Mouse (Mus musculus): Measurements from ENCODE around the gene A530032D15Rik. TPM values are rescaled to one million over a fixed set of nuclear protein-coding genes. Genes with fewer than 3 reads are reported as not detected.
"Not testable (repeated sequence)": the region's sequence is repeated elsewhere in the genome, so short reads cannot be mapped to it uniquely, and the experiment has no call there.

The A530032D15Rik gene
- polyA plus RNA-seq, 1 experiment from 2014 or later, result not detected

DNA sequence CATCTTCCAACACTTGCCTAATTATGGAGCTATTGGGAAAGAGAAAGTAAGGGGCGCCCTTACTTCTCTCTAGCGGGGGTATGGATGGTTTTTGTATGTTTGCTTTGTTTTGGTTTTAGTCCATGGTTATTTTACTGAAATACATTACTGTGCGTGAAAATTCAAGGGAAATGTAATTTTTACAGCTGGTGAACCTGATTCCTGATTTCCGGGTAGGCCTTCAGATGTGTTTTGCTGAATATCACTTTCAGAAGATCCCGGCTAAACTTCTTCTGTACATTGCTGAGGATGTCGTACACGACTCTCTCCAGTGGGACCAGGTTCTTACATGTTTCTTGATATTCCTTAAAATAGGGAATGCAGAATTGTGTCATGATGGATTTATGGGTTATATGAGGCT lies 2.6 kb upstream of the A530032D15Rik start:
- H3K27me3 ChIP-seq (ENCODE audit: control insufficient read depth, insufficient read depth, low read length); H3K9ac ChIP-seq (replicated peaks; ENCODE audit: low read length); H3K36me3 ChIP-seq (ENCODE audit: control insufficient read depth, insufficient read depth, low read length); H3K4me3 ChIP-seq (replicated peaks; ENCODE audit: low read depth, low read length); H3K27ac ChIP-seq (replicated peaks; ENCODE audit: low read depth, low read length); H3K4me2 ChIP-seq (ENCODE audit: low read length); H3K9me3 ChIP-seq (ENCODE audit: control insufficient read depth, low read length); DNase-seq; H3K4me1 ChIP-seq (ENCODE audit: control insufficient read depth, insufficient read depth, low read length): not testable (repeated sequence)
- ATAC-seq (ENCODE audit: low FRiP score, low TSS enrichment), result peak; percentile 60; the same call in 1 of the 2 replicates
- 83% methylated on average over 7 of the region's 7 CpGs for WGBS

DNA sequence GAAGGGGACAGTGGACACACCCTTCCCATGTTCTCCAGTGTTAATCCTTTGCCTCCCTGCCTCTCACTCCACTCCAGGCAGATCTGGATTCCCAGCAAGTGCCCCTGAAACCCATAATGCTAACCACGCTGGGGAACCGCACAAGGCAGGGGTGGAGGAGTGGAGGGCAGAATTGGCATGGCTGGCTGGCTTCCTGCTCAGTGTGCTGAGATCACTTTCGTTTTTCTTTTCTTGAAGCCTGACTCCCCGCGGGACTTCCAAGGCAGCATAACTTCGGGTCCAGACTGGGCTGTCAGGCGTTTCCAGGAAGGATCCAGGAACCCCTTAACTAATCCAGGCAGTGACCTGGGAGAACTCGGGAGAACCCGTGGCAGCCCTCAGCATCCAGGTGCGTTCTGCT lies 1.9 kb upstream of the A530032D15Rik start:
- not testable (repeated sequence) for H3K27ac ChIP-seq (replicated peaks; ENCODE audit: low read depth, low read length); H3K9ac ChIP-seq (replicated peaks; ENCODE audit: low read length); H3K9me3 ChIP-seq (ENCODE audit: control insufficient read depth, low read length); DNase-seq; H3K4me1 ChIP-seq (ENCODE audit: control insufficient read depth, insufficient read depth, low read length); H3K36me3 ChIP-seq (ENCODE audit: control insufficient read depth, insufficient read depth, low read length); H3K27me3 ChIP-seq (ENCODE audit: control insufficient read depth, insufficient read depth, low read length); H3K4me3 ChIP-seq (replicated peaks; ENCODE audit: low read depth, low read length); H3K4me2 ChIP-seq (ENCODE audit: low read length); ATAC-seq (ENCODE audit: low FRiP score, low TSS enrichment)
- WGBS, result 75% methylated on average over 9 of the region's 10 CpGs

- not testable (repeated sequence) for H3K4me3 ChIP-seq (replicated peaks; ENCODE audit: low read depth, low read length); H3K36me3 ChIP-seq (ENCODE audit: control insufficient read depth, insufficient read depth, low read length); ATAC-seq (ENCODE audit: low FRiP score, low TSS enrichment); H3K9me3 ChIP-seq (ENCODE audit: control insufficient read depth, low read length); H3K27me3 ChIP-seq (ENCODE audit: control insufficient read depth, insufficient read depth, low read length); H3K27ac ChIP-seq (replicated peaks; ENCODE audit: low read depth, low read length); DNase-seq; H3K4me2 ChIP-seq (ENCODE audit: low read length); H3K4me1 ChIP-seq (ENCODE audit: control insufficient read depth, insufficient read depth, low read length); H3K9ac ChIP-seq (replicated peaks; ENCODE audit: low read length)
- 70% methylated on average over 2 of the region's 3 CpGs for WGBS
These were observed 1.2 kb upstream of the A530032D15Rik start for GRCm38 (mm10) chr1:85110876-85111275.

GRCm38 (mm10) chr1:85106013-85106412 lies 3.6 kb downstream of the A530032D15Rik start:
- H3K9me3 ChIP-seq (ENCODE audit: control insufficient read depth, low read length); H3K4me2 ChIP-seq (ENCODE audit: low read length); H3K27me3 ChIP-seq (ENCODE audit: control insufficient read depth, insufficient read depth, low read length); H3K4me3 ChIP-seq (replicated peaks; ENCODE audit: low read depth, low read length); H3K9ac ChIP-seq (replicated peaks; ENCODE audit: low read length); DNase-seq; ATAC-seq (ENCODE audit: low FRiP score, low TSS enrichment); H3K4me1 ChIP-seq (ENCODE audit: control insufficient read depth, insufficient read depth, low read length); H3K27ac ChIP-seq (replicated peaks; ENCODE audit: low read depth, low read length); H3K36me3 ChIP-seq (ENCODE audit: control insufficient read depth, insufficient read depth, low read length): not testable (repeated sequence)
- 73% methylated on average over 5 of the region's 6 CpGs for WGBS

DNA sequence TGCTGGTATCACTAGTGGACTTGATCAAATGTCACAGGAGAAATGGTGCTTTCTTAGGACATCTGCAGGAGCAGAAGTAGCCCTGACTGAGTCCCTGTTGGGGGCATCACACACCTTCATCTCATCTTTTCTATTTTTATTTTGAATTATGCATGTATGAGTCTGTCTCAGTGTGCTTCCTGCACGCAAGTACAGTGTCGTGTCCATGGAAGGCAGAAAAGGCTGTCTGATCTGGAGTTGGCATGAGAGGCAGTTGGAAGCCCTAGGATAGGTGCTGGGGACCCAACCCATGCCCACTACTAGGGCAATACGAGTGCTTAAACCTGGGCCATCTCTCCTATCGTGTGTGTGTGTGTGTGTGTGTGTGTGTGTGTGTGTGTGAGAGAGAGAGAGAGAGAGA lies 4.3 kb downstream of the A530032D15Rik start:
- ATAC-seq (ENCODE audit: low FRiP score, low TSS enrichment); H3K4me1 ChIP-seq (ENCODE audit: control insufficient read depth, insufficient read depth, low read length); H3K27ac ChIP-seq (replicated peaks; ENCODE audit: low read depth, low read length); H3K4me2 ChIP-seq (ENCODE audit: low read length); H3K4me3 ChIP-seq (replicated peaks; ENCODE audit: low read depth, low read length); H3K27me3 ChIP-seq (ENCODE audit: control insufficient read depth, insufficient read depth, low read length); DNase-seq; H3K36me3 ChIP-seq (ENCODE audit: control insufficient read depth, insufficient read depth, low read length); H3K9ac ChIP-seq (replicated peaks; ENCODE audit: low read length); H3K9me3 ChIP-seq (ENCODE audit: control insufficient read depth, low read length): not testable (repeated sequence)
- 81% methylated on average over 4 of the region's 4 CpGs for WGBS

DNA sequence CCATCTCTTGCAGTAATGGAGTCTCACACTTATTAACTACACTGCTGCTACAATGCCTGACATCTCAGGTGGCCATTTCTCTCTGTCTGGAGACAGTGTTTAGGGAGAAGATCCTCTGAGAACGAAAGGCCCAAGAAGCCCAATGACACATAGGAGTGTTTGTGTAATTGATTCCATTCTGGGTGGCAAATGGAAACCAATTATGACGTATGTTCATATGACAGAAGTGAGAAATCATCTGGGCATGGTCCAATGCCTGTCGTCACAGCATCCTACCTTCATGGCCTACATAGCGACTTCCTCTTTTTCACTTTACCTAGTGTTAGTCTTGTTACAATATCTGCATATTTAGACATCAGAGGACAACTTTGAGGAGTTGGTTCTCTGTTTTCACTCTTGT lies 7.9 kb downstream of the A530032D15Rik start:
- not testable (repeated sequence) for H3K4me3 ChIP-seq (replicated peaks; ENCODE audit: low read depth, low read length)

DNA sequence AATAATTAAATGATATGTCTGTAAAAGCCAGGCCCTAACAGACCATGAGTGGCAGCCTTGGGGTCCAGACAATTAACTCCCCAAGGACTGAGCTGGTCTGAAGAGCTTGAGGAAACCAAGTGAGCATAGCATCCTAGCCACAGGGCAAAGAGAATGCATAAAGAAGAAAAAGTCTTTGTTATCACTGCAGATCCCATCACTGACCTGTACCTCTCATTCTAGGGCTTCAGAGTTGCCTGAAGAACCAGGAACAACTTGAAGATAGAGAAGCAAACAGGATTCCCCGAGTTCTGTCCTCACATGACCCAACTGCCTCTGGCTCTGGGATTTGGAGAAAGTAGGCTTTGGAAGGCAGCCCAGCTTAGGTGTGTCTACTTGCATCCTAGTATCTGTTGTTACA lies 9.8 kb downstream of the A530032D15Rik start, which contains the start of gene Gm10553:
Gene Gm10553, plus strand, starts transcription at position 301 of the 400 bp plus-strand sequence.
- H3K4me3 ChIP-seq (replicated peaks; ENCODE audit: low read depth, low read length); ATAC-seq (ENCODE audit: low FRiP score, low TSS enrichment); H3K27me3 ChIP-seq (ENCODE audit: control insufficient read depth, insufficient read depth, low read length); H3K27ac ChIP-seq (replicated peaks; ENCODE audit: low read depth, low read length); H3K36me3 ChIP-seq (ENCODE audit: control insufficient read depth, insufficient read depth, low read length); H3K4me2 ChIP-seq (ENCODE audit: low read length); H3K9ac ChIP-seq (replicated peaks; ENCODE audit: low read length); H3K9me3 ChIP-seq (ENCODE audit: control insufficient read depth, low read length); H3K4me1 ChIP-seq (ENCODE audit: control insufficient read depth, insufficient read depth, low read length); DNase-seq: not testable (repeated sequence)
- 78% methylated on average over 1 of the region's 1 CpGs for WGBS

More for the DNA sequence above, 7.9 kb downstream of the A530032D15Rik start:
- H3K36me3 ChIP-seq (ENCODE audit: control insufficient read depth, insufficient read depth, low read length); H3K27ac ChIP-seq (replicated peaks; ENCODE audit: low read depth, low read length); DNase-seq; H3K27me3 ChIP-seq (ENCODE audit: control insufficient read depth, insufficient read depth, low read length); H3K4me2 ChIP-seq (ENCODE audit: low read length); H3K4me1 ChIP-seq (ENCODE audit: control insufficient read depth, insufficient read depth, low read length); H3K9ac ChIP-seq (replicated peaks; ENCODE audit: low read length); ATAC-seq (ENCODE audit: low FRiP score, low TSS enrichment); H3K9me3 ChIP-seq (ENCODE audit: control insufficient read depth, low read length): not testable (repeated sequence)
- WGBS, result 86% methylated on average over 4 of the region's 4 CpGs

DNA sequence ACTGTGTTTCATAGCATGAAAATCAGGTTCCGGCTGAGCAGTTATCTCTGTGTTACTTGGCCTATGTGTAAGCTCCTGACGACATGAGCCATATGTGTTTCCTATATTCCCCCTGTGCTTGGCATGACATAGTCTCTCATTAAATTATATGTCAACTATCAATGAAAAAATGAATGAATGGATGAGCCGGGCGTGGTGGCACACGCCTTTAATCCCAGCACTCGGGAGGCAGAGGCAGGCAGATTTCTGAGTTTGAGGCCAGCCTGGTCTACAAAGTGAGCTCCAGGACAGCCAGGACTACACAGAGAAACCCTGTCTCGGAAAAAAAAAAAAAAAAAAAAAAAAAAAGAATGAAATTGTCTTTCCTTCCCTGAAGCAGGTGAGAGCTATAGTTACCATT lies 10.6 kb downstream of the A530032D15Rik start:
- H3K4me2 ChIP-seq (ENCODE audit: low read length); H3K36me3 ChIP-seq (ENCODE audit: control insufficient read depth, insufficient read depth, low read length); H3K4me3 ChIP-seq (replicated peaks; ENCODE audit: low read depth, low read length); H3K27me3 ChIP-seq (ENCODE audit: control insufficient read depth, insufficient read depth, low read length); H3K9me3 ChIP-seq (ENCODE audit: control insufficient read depth, low read length); H3K4me1 ChIP-seq (ENCODE audit: control insufficient read depth, insufficient read depth, low read length); ATAC-seq (ENCODE audit: low FRiP score, low TSS enrichment); H3K27ac ChIP-seq (replicated peaks; ENCODE audit: low read depth, low read length); DNase-seq; H3K9ac ChIP-seq (replicated peaks; ENCODE audit: low read length): not testable (repeated sequence)
- 84% methylated on average over 5 of the region's 7 CpGs for WGBS

GRCm38 (mm10) chr1:85093011-85093572 lies 16.6 kb downstream of the A530032D15Rik start:
- ATAC-seq (ENCODE audit: low FRiP score, low TSS enrichment); H3K4me2 ChIP-seq (ENCODE audit: low read length); H3K9me3 ChIP-seq (ENCODE audit: control insufficient read depth, low read length); H3K4me3 ChIP-seq (replicated peaks; ENCODE audit: low read depth, low read length); H3K27me3 ChIP-seq (ENCODE audit: control insufficient read depth, insufficient read depth, low read length); DNase-seq; H3K9ac ChIP-seq (replicated peaks; ENCODE audit: low read length); H3K4me1 ChIP-seq (ENCODE audit: control insufficient read depth, insufficient read depth, low read length); H3K27ac ChIP-seq (replicated peaks; ENCODE audit: low read depth, low read length); H3K36me3 ChIP-seq (ENCODE audit: control insufficient read depth, insufficient read depth, low read length): not testable (repeated sequence)
- WGBS, result 79% methylated on average over 6 of the region's 7 CpGs
